Mouse (Mus musculus): ENCODE measurements around the gene Actr1a.

GRCm38 (mm10) chr19:46420410-46420809, 24.9 kb upstream of the Actr1a start:
- no peak for TF ChIP-seq POLR2A (IDR thresholded peaks at IDR 0.05; ENCODE audit: insufficient read depth, low read length)
- no peak for TF ChIP-seq CTCF (IDR thresholded peaks at IDR 0.05; ENCODE audit: low read depth, low read length)

Data from ES-Bruce4 (cell line).